Mouse (Mus musculus) embryonic fibroblast, embryonic 13.5 days (primary cell): ENCODE measurements around the gene Efcc1. TPM values are rescaled to one million over a fixed set of nuclear protein-coding genes. Genes with fewer than 3 reads are reported as not detected.

ENCODE experiments used
- H3K27ac ChIP-seq: 2 replicates; pipeline ENCODE4 v1.5.1; 2012; ENCODE audit warnings: low read length, control low read depth, inconsistent platforms; ENCODE audit not compliant: insufficient read depth
- H3K4me1 ChIP-seq: 2 replicates; pipeline ENCODE4 v1.6.1; 2011; ENCODE audit warnings: low read length; ENCODE audit not compliant: control insufficient read depth, insufficient read depth
- H3K4me3 ChIP-seq: 2 replicates; pipeline ENCODE4 v1.5.1; 2011; ENCODE audit warnings: mild to moderate bottlenecking, control low read depth, low read length; ENCODE audit not compliant: insufficient read depth
- CTCF ChIP-seq: IDR thresholded peaks from 2 replicates; pipeline ENCODE4 v1.5.1; 2011; ENCODE audit warnings: mild to moderate bottlenecking, control low read depth, low read length, moderate library complexity, borderline replicate concordance; ENCODE audit not compliant: insufficient read depth
- POLR2A ChIP-seq: IDR thresholded peaks from 2 replicates; pipeline ENCODE4 v1.6.1; 2011; ENCODE audit warnings: low read depth, mild to moderate bottlenecking, control low read depth, low read length, moderate library complexity
- polyA plus RNA-seq: library from polyadenylated mRNA; stranded (reverse); fragments of >200 nt; gene quantifications from 2 replicates; pipeline ENCODE4 v1.2.4, GENCODE M21; 2011; ENCODE audit warnings: low read depth; ENCODE audit not compliant: missing spikeins, insufficient read length

The Efcc1 gene
- polyA plus RNA-seq, 1 experiment: not detected

DNA sequence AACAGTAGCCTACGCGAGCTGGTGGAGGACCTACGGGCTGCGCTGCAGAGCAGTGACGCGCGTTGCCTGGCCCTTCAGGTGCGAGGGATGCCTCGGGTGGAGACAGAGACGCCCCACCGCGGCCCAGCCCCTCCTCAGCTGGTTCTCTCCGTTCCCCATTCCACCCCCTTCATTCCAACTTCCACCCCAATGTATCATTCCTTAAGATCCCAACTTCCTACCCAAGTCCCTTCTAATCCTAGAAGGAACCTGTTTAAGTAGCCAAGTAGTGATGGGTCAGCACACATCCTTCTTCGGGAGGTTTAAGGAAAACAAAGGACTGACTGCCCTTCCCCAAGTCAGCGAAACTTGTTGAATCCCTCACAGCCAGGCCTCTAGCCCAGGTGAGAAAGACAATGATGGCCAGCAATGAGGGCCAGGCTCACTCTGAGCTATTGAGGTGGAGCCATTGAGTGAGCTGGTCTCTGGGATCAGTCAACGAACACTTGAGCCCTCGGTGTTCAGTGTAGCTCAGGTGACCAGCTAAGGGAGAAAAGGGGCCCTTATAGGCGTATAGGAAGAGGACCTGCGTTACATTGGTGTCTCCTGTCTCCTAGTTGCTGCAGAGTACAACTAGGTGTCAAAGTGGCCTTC, 910 bp downstream of the Efcc1 start:
- no peak overlapping the region for H3K4me3 ChIP-seq
- TF ChIP-seq POLR2A (no peak), CTCF (no peak)

DNA sequence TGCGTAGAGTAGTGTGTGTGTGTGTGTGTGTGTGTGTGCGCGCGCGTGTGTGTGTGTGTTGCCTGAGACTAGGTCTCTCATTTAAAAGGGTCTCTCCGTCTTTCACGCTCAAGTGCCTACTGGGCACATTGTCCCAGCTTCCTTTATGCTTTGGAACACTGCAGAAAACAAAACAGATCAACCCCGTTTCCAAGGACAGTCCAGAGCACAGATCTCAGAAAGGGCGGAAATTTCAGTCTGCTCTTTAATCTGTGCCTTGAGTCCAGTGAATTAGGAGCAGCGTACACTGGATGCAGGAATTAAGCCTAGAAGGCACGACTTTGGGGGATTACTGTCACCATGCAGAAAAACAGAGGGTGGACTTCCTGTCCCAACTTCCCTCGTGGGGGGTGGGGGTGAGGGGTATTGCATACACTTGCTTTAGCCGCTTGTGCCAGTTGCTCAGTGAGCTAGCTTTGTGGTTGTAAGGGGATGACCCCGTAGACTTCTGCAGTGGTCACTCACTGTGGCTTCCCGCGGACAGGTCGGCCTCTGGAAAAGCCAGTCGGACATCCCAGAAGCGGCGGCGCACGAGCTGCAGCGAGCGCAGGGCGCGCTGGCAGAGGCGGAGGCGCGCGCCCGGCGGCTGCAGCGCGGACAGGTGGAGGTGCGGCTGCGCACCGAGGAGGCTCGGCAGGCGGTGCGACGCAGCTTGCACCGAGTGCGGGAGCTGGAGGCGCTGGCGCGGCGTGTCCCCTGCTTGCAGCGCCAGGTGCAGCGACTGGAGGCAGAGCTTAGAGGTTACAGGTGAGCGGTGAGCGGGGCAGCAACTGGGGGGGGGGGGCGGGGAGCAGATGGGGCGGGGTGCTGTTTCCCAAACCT, 1.7 kb downstream of the Efcc1 start:
- no peak for TF ChIP-seq CTCF
- no peak for TF ChIP-seq POLR2A
- Histone ChIP-seq H3K4me3 (no peak overlapping the region), H3K4me1 (no peaks in the 10 kb centered on the region; the same call in 1 of the 2 replicates), H3K27ac (no peak overlapping the region)

More for the DNA sequence above, 910 bp downstream of the Efcc1 start:
- no peaks in the 10 kb centered on the region; the same call in 1 of the 2 replicates for H3K4me1 ChIP-seq
- no peak overlapping the region for H3K27ac ChIP-seq

DNA sequence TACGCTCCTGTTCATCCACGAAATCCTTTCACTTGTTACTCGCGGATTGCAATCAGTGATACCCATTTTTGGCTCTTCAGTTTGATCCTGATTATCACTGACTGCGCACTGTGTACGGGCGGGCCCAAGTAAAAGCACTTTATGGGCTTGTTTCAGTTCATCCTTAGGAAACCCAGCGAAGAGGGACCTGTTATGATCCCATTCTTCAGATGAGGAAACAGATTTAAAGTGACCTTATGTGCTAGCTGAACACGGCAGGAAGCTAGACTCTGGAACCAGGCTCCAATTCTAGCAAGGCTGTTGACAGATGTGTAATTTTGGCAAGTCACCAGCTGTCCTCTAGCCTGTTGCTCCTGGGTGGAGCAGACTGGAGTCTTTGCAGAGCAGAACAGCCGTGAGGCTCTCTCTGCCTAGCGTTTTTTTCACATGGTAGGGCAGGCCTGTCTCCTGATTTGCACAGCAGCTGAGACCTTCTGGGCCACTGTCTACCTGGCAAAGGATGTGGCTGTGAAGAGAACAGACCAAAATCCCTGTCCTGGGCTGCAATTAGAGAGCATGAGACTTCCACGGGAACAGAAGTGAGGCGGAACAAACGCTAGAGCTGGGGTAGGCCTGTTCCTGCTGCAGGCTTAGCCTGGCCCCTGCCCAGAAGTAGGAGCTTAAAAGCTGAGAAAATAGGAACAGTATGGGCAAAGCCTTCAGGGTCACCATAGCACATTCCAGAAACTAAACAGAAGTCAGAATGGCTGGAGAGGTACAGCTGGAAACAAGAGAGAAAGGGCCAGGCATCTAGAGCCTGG, 2.7 kb downstream of the Efcc1 start:
- TF ChIP-seq CTCF (no peak), POLR2A (no peak)
- H3K4me1 ChIP-seq: no peaks in the 10 kb centered on the region; the same call in 1 of the 2 replicates
- H3K4me3 ChIP-seq: no peak overlapping the region
- H3K27ac ChIP-seq: no peak overlapping the region

DNA sequence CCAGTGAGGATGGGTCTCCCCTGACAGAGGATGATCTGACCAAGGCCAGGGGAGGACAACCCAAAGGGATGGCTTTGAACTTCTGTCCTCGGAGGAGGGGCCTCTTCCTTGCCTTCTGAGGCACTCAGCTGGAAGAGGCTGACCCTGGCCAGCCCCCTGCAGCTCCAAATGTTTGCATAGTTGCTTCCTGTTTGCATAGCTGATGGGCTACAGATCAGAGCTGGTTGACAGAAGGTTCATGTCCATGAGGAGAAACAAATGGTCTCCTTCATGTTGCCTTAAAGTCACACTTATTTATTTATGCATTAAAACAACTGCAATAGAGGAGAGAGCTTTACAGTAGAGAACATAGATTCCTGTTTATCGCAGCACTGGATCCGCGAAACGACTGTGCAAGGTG, 3.5 kb downstream of the Efcc1 start:
- Histone ChIP-seq H3K4me3 (no peak overlapping the region), H3K27ac (no peak overlapping the region), H3K4me1 (no peaks in the 10 kb centered on the region; the same call in 1 of the 2 replicates)
- no peak for TF ChIP-seq CTCF
- TF ChIP-seq POLR2A: no peak

DNA sequence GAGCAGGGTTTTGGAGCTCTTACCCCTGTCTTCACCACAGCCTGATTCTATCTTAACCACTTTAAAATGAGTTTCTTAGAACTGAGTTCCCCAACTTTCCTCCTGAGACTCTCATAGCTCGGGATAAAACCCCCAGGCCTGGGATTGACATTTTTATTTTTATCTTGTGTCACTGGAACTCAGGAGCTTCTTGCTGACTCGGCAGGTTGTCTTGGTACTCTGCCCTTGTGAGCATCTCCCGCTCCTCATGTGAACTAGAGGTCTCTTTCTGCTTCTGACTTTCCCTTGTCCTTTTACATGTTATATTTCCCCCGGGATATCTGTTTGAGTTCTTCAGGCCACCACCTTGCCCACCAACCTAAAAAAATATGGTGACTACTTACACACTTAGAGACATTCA, 6.3 kb downstream of the Efcc1 start:
- Histone ChIP-seq H3K4me3 (no peak overlapping the region), H3K27ac (no peak overlapping the region), H3K4me1 (no peaks in the 10 kb centered on the region; the same call in 1 of the 2 replicates)
- no peak for TF ChIP-seq POLR2A
- no peak for TF ChIP-seq CTCF

DNA sequence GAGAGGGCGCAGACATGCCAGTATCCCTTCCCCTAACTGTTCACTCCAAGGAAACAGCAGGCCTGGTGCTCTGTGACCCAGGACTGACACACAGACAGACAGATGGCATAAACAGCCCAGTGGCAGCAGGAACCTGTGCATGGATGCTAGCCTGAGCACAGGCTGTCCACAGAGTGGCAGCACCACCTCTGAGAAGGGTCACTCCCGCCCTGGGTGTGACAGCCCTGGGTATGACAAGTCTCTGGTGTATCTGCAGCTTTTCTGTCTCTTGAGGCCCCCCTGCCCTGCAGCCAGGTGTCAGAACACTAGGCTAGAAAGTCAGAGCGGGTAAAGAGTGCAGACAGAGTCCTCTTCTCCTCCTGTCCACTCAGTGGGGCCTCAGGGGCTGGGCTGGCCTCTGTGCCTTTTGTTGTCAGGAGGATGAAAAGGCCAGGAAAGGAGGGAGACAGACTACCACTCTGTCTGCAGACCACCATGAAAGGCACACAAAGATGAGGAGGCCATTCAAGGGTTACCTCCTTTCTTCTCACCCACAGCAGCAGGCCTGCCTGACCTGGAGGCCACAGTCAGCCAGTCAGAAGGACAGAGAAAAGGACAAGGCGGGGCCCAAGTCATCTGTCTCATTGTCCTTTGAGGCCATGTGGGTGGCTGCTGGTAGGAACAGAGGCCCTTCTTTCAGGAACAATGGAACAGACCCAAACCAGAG, 7.4 kb downstream of the Efcc1 start:
- Histone ChIP-seq H3K27ac (no peak overlapping the region), H3K4me1 (no peaks in the 10 kb centered on the region), H3K4me3 (no peak overlapping the region)
- no peak for TF ChIP-seq CTCF
- no peak for TF ChIP-seq POLR2A

DNA sequence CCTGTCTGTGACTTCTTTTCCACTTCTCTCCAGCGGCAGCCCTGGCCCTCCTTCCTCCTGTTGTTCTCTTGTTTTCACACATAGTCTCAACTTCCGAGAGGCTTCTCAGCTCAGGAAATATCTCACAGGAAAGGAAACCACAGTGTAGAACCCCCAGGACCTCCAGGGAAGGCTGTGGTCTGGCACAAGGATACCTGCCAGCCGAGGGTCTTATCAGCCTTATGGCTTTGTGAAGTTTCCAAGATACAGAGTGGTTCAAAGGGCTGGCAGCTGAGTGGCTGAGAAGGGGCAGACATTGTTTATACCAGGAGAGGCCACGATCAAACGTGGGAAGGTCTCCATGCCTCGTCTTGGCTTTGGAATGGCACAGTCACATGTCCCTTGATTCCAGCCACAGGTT, 9.2 kb downstream of the Efcc1 start:
- Histone ChIP-seq H3K27ac (no peak overlapping the region), H3K4me3 (no peak overlapping the region), H3K4me1 (no peaks in the 10 kb centered on the region)
- TF ChIP-seq POLR2A: no peak
- TF ChIP-seq CTCF: no peak

DNA sequence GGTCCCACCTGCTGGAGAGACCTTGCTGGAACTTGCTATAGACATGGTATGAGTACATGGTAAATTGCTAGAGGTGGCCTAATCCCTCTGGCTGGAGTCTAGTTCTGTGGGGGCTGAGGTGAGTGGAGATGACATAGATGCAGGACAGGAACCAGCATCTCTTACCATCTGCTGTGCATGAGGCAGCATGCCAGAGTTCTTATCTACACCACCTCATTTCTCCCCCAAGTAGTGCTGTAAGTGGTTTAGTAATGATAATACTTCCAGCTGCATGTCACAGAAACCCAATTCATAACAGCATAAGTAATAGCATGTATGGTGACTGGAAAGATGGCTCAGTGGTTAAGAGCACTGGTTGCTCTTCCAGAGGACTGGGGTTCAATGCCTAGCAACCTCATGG, 9.8 kb downstream of the Efcc1 start:
- no peak overlapping the region for H3K4me3 ChIP-seq
- no peak for TF ChIP-seq POLR2A
- no peak for TF ChIP-seq CTCF
- peaks cover 3% of the 10 kb centered on the region; the same call in 1 of the 2 replicates for H3K4me1 ChIP-seq
- H3K27ac ChIP-seq: no peak overlapping the region

DNA sequence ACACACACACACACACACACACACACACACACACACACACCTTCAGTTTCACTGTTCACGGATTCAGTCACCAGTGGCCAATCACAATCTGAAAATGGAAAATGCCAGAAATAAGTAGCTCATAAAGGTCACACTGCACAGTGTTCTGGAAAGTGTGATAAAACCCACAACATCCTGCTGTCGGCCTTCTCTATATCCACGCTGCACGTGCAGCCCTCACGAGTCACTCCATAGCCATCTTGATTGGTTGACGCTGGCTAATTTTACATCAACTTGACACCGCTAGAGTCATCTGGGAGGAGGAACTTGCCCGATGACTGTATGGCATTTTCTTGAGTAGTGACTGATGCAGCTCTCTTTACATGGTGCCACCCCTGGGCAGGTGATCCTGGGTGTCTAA, 11.3 kb downstream of the Efcc1 start:
- no peak for TF ChIP-seq POLR2A
- no peak for TF ChIP-seq CTCF
- no peak overlapping the region for H3K4me3 ChIP-seq
- no peak overlapping the region for H3K27ac ChIP-seq
- H3K4me1 ChIP-seq: peaks cover 6% of the 10 kb centered on the region

DNA sequence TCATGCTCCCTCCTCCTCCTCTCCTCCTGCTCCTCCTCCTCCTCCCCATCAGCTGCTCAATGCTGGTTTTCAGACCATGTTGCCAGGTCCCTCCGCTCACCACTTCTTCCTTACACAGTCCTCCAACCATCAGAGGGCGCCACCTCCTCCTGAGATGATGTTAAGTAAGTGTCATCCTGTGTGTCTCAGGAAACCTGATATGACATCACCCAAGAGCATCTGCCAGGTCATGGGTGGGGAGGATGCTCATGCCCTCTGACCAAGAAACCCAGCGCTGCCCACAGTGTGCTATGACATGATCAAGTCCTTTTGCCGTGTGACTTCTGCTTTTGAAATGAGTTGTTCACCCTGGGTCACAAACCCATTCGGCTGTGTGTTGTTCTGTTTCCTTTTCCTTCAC, 12.1 kb downstream of the Efcc1 start:
- peaks cover 10% of the 10 kb centered on the region for H3K4me1 ChIP-seq
- H3K4me3 ChIP-seq: no peak overlapping the region
- TF ChIP-seq POLR2A: no peak
- no peak for TF ChIP-seq CTCF
- H3K27ac ChIP-seq: no peak overlapping the region
